Mouse (Mus musculus): Measurements from ENCODE around the gene Smim27.

Smim27 gene

DNA sequence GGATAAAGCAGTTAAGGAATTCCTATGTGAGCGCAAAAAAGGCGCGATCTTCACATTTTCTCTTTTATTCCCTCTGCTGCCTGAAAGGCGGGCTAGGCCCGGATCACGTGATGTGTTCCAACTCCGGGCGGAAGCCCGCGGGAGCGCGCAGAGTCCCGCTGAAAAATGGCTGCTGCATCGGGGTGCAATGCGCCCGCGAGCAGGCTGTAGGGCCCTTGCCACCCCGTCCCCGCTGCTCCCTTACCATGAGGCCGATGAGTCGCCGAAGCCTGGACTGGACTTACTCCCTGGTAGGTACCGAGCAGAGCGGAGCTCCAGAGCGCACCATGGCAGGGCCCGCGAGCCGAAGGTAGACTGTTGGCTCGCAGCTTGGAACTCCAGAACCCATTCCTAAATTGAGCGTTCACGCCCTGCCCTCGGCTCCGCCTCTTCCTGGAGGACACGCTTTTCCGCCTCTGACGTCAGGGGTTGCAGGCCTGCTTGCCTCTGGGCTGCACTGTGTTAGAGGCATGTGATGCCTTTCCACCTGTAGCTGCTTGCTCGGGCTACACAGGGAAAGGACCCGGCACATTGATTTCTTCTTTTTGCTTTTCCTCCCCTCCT, at the start of gene Smim27, which contains the start of gene Topors:
TSS of gene Smim27 (plus strand) at position 150 of the 603 bp plus-strand sequence.
TSS of gene Topors (minus strand) at position 421 of the 603 bp plus-strand sequence.
- peak; percentile 77 to 83 for DNase-seq (ENCODE audit: low spot score in 2 of 2)

- DNase-seq (ENCODE audit: low spot score in 2 of 2): no peak
These were observed 48.9 kb upstream of the Smim27 start for GRCm38 (mm10) chr4:40220437-40220836.

GRCm38 (mm10) chr4:40221004-40221760, 48.2 kb upstream of the Smim27 start:
- no peak for DNase-seq (ENCODE audit: low spot score in 2 of 2)

GRCm38 (mm10) chr4:40221876-40222585, 47.3 kb upstream of the Smim27 start:
- no peak for DNase-seq (ENCODE audit: low spot score in 2 of 2)

DNA sequence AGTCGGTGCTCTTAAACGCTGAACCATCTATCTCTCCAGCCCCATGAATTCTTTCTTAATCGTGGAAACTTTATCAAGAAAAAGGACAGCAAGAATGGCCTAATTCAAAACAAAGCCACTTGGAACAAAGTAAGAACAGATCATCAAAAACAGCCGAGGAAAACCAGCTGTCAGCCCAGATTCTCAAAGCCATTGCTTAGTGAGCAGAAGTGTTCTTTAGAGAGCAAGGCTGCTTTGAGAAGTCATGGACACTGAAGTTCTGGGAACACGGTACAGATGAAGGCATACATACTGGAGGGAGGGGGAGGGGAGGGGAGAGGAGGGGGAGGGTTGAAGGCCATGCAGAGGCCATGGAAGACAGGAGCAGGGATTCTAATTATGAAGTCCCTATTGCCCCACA, 43.3 kb upstream of the Smim27 start:
- DNase-seq (ENCODE audit: low spot score in 2 of 2): no peak

DNA sequence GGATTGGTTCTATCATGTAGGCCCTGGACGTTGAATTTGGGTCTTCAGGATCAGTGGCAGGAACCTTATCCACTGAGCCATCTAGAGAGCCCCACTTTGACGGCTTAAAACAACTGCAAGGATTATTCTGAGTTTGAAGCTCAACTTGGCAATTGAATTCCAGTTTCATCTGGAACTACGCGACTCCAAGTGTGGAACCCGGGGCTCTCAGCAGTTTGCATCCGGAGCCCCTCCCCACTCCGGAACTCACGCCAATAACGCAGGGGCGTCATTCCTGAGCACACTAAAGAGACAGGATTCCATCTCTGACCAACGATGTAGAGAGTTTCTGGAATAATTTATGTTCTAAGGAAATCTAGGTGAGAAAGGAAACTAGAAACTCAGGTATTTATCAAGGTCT, 42.2 kb upstream of the Smim27 start:
- no peak for DNase-seq (ENCODE audit: low spot score in 2 of 2)

DNA sequence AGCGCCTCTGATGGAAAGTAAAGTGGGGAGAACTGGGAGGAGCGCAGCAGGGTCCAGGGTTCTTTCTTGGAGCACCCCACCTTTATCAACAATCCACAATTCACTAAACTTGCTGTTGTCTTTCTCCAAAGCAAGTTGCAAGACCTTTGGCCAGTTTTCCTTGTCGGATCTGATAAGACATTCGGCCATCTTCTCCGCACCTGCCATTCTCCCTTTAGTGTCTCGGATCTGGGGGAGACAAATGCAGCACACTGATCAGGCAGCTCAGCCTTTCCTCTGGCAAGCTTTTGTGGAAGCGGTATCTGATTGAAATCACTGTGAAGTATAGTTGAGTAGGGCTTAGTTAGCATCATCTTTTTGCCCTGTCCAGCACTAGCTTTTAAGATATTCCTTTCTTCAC, 41.5 kb upstream of the Smim27 start:
- no peak for DNase-seq (ENCODE audit: low spot score in 2 of 2)

- no peak for DNase-seq (ENCODE audit: low spot score in 2 of 2)
These were observed 39.7 kb upstream of the Smim27 start for GRCm38 (mm10) chr4:40229723-40230122.

- no peak for DNase-seq (ENCODE audit: low spot score in 2 of 2)
These were observed 36.2 kb upstream of the Smim27 start for GRCm38 (mm10) chr4:40233062-40233664.

DNA sequence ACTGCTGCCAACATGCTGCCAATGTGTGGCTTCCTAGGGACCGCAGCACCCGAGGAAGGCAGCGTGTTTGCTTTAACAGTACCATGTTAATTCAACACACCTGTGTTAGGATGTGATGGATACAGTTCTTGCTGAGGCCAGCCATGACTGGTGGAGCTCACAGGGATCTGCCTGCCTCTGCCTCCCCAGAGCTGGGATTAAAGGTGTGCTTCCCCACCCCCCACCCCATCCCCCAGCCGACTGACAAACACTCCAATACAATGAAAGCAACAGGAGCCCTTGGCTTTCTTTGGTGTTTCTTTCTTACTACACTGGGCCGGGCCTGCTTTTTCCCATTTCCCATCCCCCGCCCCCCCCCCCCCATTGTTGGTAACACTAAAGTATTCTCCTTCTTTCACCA, 35.1 kb upstream of the Smim27 start:
- no peak for DNase-seq (ENCODE audit: low spot score in 2 of 2)

DNA sequence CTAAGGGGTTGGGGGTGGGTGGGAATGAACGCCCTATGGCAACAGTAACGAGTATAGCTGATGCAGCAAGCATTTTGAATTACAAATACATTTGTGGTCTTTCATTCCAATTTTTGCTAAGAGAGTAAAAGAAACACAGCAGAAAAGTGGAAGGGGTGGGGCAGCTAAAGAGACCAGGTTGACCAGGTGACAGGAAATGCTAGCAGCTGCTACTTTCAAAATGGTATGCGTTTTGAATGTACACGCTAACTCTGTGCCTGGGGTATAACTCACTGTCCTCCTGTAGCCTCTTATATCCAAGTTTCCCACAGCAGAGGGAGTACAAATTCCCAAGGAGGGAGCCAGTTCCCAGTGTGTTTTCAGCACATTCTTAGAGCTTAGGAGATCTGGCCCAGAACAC, 32.5 kb upstream of the Smim27 start:
- DNase-seq (ENCODE audit: low spot score in 2 of 2): no peak

GRCm38 (mm10) chr4:40238483-40239408, 30.6 kb upstream of the Smim27 start:
- peak in 1 of 2 experiments; percentile 22 for DNase-seq (ENCODE audit: low spot score in 2 of 2)

DNA sequence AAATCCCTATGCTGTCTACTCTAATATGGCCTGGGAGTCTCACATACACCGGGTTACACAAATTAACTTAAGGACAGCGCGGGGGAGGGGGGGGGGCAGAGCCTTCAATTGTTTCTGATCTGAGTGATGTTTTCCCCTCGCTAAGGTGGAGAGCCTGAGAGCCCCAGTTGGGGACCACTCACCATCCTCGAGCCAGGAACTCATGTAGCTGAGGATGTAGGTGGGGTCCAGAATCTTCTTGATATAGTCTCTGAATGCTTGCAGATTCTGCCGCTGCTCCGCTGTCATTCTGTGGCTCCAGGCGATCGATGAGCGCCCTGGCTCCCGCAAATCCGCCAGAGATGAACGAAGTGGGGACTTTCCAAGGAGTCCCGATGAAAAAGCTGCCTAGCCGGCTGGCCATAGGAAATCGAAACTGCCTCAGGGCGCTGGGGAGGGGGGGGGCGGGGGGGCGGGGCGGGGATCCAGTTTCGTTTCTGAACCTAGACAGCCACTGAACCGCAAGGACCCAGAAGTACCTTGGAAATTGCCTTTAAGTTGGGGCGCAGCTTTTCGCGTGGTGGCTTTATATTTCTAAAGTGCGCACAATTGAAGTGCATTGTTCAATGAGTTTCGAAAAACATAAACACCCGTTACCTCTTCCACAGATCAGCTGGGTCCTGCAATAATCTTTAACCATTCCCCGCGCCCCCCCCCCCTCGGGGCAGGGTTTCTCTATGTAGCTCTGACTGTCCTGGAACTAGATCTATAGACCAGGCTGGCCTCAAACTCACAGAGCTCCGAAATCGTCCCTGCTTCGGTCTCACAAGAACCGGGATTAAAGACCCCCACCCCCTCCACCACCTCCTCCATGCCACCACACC, 29.7 kb upstream of the Smim27 start, which contains the start of gene Ddx58:
TSS of gene Ddx58 (minus strand) at position 420 of the 863 bp plus-strand sequence.
- peak in 1 of 2 experiments; percentile 7 for DNase-seq (ENCODE audit: low spot score in 2 of 2)

- DNase-seq (ENCODE audit: low spot score in 2 of 2): no peak
These were observed 29.1 kb upstream of the Smim27 start for GRCm38 (mm10) chr4:40240272-40240744.

GRCm38 (mm10) chr4:40241928-40242327, 27.5 kb upstream of the Smim27 start:
- no peak for DNase-seq (ENCODE audit: low spot score in 2 of 2)

GRCm38 (mm10) chr4:40243006-40243405, 26.4 kb upstream of the Smim27 start:
- no peak for DNase-seq (ENCODE audit: low spot score in 2 of 2)

- DNase-seq (ENCODE audit: low spot score in 2 of 2): no peak
These were observed 25.3 kb upstream of the Smim27 start for GRCm38 (mm10) chr4:40244035-40244434.

- DNase-seq (ENCODE audit: low spot score in 2 of 2): no peak
These were observed 18.4 kb upstream of the Smim27 start for GRCm38 (mm10) chr4:40250984-40251383.

DNA sequence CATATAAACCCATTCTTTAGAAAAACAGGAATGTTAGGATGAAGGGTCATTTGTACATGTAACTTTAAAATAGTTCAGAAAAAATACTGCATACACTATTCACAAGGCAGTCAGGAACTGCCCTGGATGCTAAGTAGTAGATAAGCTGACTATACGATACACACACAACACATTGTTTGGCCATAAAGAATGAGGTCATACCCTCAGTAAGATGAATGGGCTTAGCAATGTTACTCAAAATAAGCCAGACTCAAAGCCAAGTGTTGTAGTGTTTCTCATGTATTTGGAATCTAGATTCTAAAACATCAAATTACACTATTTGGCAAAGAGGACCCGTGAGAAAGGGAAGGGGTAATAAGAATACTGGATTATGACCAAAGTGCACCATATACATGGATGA, 15.6 kb upstream of the Smim27 start:
- no peak for DNase-seq (ENCODE audit: low spot score in 2 of 2)
